Mouse (Mus musculus) C2C12 (cell line): ENCODE results near the gene Olfm1. TPM values are rescaled to one million over a fixed set of nuclear protein-coding genes. Genes with fewer than 3 reads are reported as not detected.
A peak's percentile ranks its signal among the peaks of the same experiment; 100 is the strongest.

Experiments used
- H3K27me3 ChIP-seq: one replicate; pipeline ENCODE4 v1.6.1; 2011; ENCODE audit not compliant: control insufficient read depth, insufficient read depth, insufficient read length
- H3K36me3 ChIP-seq: one replicate; pipeline ENCODE4 v1.6.1; 2011; ENCODE audit not compliant: control insufficient read depth, insufficient read depth
- H3K4me3 ChIP-seq: one replicate; pipeline ENCODE4 v1.5.1; 2011; ENCODE audit warnings: mild to moderate bottlenecking, control low read depth; ENCODE audit not compliant: poor library complexity, insufficient read depth, severe bottlenecking
- H3K79me2 ChIP-seq: one replicate; pipeline ENCODE4 v1.6.1; 2011; ENCODE audit not compliant: control insufficient read depth, insufficient read depth
- H3K79me3 ChIP-seq: one replicate; pipeline ENCODE4 v1.6.1; 2011; ENCODE audit warnings: low read depth, control low read depth
- H3ac ChIP-seq: one replicate; pipeline ENCODE3; 2011; ENCODE audit warnings: low read depth; ENCODE audit not compliant: control insufficient read depth, insufficient read length
- CEBPB ChIP-seq: IDR thresholded peaks from one replicate; pipeline ENCODE4 v1.6.1; 2011; ENCODE audit warnings: low read depth, mild to moderate bottlenecking, control low read depth, moderate library complexity
- CTCF ChIP-seq: IDR thresholded peaks from one replicate; pipeline ENCODE4 v1.5.1; 2011; ENCODE audit not compliant: control insufficient read depth, insufficient read depth, insufficient read length
- FOSL1 ChIP-seq: IDR thresholded peaks from one replicate; pipeline ENCODE4 v1.8.0; 2011; ENCODE audit warnings: mild to moderate bottlenecking, low read length; ENCODE audit not compliant: poor library complexity, insufficient read depth, severe bottlenecking
- MAX ChIP-seq: IDR thresholded peaks from one replicate; pipeline ENCODE4 v1.6.1; 2011; ENCODE audit warnings: mild to moderate bottlenecking, control low read depth
- MYOD1 ChIP-seq: IDR thresholded peaks from one replicate; pipeline ENCODE4 v1.6.1; 2011; ENCODE audit warnings: low read depth; ENCODE audit not compliant: control insufficient read depth, insufficient read length
- MYOG ChIP-seq: IDR thresholded peaks from one replicate; pipeline ENCODE4 v1.6.1; 2011; ENCODE audit not compliant: control insufficient read depth, insufficient read length; ENCODE audit errors: extremely low read depth
- USF1 ChIP-seq: IDR thresholded peaks from one replicate; pipeline ENCODE4 v1.6.1; 2011; ENCODE audit warnings: low read depth, mild to moderate bottlenecking, control low read depth, moderate library complexity
- polyA plus RNA-seq: library from polyadenylated mRNA; unstranded; fragments of >200 nt; fragmentation: generic; extraction: Trizol; gene quantifications from one replicate; pipeline ENCODE4 v1.2.1, GENCODE M21; 2012; ENCODE audit warnings: missing spikeins

Gene Olfm1
- polyA plus RNA-seq, 1 experiment: 55.2 TPM

DNA sequence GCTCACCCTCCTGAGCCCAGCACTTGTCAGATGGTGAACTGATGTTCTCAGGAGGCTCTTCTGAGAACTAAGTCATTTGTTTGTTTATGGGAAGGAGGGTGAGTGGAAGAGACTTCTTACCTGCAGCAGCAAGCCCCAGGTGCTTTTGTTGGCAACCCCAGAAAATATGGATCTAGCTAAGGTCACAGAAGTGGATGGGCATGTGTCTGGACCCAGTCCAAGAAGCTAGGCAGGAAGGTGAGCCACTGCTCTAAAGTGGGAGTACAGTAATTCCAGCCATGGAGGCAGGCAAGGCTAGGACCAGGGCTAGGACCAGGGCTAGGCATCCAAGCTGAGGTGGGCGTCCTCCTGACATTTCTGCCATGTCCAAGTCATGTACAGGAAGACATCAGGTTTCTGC lies 26.8 kb downstream of the Olfm1 start:
- peaks cover 22% of the 10 kb centered on the region for H3K36me3 ChIP-seq
- no peak overlapping the region for H3ac ChIP-seq
- H3K79me2 ChIP-seq: no peaks in the 10 kb centered on the region
- H3K27me3 ChIP-seq: no peaks in the 10 kb centered on the region
- H3K4me3 ChIP-seq: no peak overlapping the region
- TF ChIP-seq CTCF: no peak
- no peak for TF ChIP-seq MAX
- TF ChIP-seq FOSL1: no peak
- H3K79me3 ChIP-seq: no peaks in the 10 kb centered on the region

DNA sequence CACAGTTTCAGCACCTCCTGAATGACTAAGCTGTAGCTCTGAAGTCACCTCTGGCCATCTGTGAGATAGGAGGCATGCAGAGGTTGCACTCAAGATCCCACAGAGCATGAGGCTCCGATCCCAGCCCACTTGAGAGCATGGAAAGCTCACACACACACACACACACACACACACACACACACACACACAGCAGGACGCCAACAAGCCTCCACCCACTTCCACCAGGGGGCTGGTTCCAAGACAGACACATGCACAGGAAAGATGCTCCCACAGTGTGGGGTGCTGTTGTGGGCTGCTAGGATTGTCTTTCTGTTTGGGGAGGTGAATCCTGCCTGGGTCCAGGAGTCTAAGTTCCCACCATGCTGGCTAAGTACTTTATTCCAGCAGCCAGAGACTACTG lies 29.0 kb downstream of the Olfm1 start:
- H3K79me2 ChIP-seq: no peaks in the 10 kb centered on the region
- no peaks in the 10 kb centered on the region for H3K79me3 ChIP-seq
- H3K36me3 ChIP-seq: peaks cover 11% of the 10 kb centered on the region
- no peaks in the 10 kb centered on the region for H3K27me3 ChIP-seq
- no peak overlapping the region for H3K4me3 ChIP-seq
- H3ac ChIP-seq: no peak overlapping the region
- TF ChIP-seq USF1: no peak
- no peak for TF ChIP-seq FOSL1
- TF ChIP-seq MYOG: no peak
- TF ChIP-seq MAX: no peak

DNA sequence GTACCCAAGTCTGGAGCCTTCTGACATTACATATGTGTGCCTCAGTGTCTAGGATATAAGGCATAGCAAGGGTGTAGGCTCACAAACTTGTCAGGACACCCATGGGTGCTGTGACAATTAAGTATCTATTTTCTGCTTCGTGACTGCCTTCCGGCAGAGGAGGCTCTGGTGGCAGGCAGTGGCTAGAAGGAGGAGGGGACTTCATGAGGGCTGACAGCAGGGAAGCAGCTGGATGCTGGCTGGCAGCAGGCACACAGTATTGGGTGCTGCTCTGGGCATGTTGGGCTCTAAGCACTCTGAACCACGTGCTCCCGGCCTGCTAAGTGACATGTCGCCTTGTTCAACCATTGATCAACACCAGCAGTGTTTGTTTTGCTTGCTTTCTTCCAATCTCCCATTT lies 32.0 kb downstream of the Olfm1 start:
- no peak for TF ChIP-seq MAX
- no peak for TF ChIP-seq USF1
- TF ChIP-seq MYOG: no peak
- no peak for TF ChIP-seq FOSL1
- TF ChIP-seq MYOD1: no peak
- no peak for TF ChIP-seq CTCF
- TF ChIP-seq CEBPB: no peak

GRCm38 (mm10) chr2:28225906-28226305 lies 33.1 kb downstream of the Olfm1 start:
- no peaks in the 10 kb centered on the region for H3K27me3 ChIP-seq

More for the DNA sequence above, 32.0 kb downstream of the Olfm1 start:
- Histone ChIP-seq H3K27me3 (no peaks in the 10 kb centered on the region), H3K36me3 (peaks cover 24% of the 10 kb centered on the region), H3K79me3 (no peaks in the 10 kb centered on the region), H3ac (no peak overlapping the region), H3K4me3 (no peak overlapping the region), H3K79me2 (no peaks in the 10 kb centered on the region)

DNA sequence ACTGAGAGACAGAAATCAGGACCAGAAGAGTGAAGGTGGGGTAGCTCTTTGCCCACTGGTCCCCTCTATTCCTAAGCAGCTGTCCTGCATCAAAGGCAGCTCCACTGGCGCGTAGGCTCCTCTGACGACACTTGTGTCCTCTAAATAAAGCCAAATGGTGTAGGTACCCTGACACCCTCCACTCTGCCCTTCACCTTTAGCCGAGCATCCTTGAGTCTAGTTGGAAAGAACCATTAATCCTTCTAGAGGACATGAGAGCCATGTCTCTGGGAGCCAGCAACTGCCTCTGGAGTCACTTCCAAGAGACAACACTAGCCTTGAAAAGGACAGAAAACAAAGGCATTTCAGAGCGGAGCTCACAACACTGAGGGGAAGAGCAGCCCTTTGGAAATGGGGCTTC lies 34.2 kb downstream of the Olfm1 start:
- no peaks in the 10 kb centered on the region for H3K79me3 ChIP-seq
- peaks cover 29% of the 10 kb centered on the region for H3K36me3 ChIP-seq
- no peak overlapping the region for H3ac ChIP-seq
- H3K27me3 ChIP-seq: no peaks in the 10 kb centered on the region
- H3K4me3 ChIP-seq: no peak overlapping the region
- no peaks in the 10 kb centered on the region for H3K79me2 ChIP-seq
- TF ChIP-seq MAX (no peak), MYOD1 (no peak), CTCF (no peak), CEBPB (no peak), USF1 (no peak)

More at GRCm38 (mm10) chr2:28225906-28226305, 33.1 kb downstream of the Olfm1 start:
- TF ChIP-seq CEBPB (no peak), MYOD1 (no peak), CTCF (no peak), MAX (no peak), FOSL1 (no peak), USF1 (no peak), MYOG (no peak)
- peaks cover 32% of the 10 kb centered on the region for H3K36me3 ChIP-seq
- H3ac ChIP-seq: no peak overlapping the region
- H3K79me2 ChIP-seq: no peaks in the 10 kb centered on the region
- H3K79me3 ChIP-seq: no peaks in the 10 kb centered on the region
- H3K4me3 ChIP-seq: no peak overlapping the region

DNA sequence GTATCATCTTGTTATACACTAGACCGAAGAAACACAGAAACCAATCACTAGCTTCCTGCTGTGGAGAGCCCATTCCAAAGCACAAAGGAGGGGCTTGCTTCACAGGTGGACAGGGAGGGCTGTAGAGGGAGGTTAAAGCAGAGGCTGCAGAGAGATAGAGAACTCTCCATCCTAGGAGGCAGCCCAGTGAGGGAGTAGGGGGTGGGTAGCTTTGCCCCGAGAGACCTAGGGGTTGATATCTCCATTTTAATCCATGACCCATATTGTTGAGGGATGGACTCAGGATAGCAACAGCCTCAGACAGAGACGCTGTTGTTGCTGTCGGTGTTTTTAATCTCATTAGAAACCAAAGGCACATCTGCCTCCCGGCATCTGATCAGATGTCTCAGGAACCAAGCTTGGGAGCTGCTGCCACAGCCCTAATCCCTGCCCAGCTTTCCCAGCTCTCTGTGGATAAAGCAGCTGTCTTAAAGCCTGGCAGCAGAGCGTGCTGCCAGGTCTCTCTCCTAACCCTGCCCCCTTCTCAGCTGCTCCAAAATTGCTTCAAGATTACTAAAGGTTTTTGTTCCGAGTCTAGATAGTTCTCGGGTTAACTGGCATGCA lies 34.9 kb downstream of the Olfm1 start:
- no peaks in the 10 kb centered on the region for H3K79me3 ChIP-seq
- H3K4me3 ChIP-seq: no peak overlapping the region
- no peak overlapping the region for H3ac ChIP-seq
- no peaks in the 10 kb centered on the region for H3K79me2 ChIP-seq
- peaks cover 21% of the 10 kb centered on the region for H3K36me3 ChIP-seq
- H3K27me3 ChIP-seq: no peaks in the 10 kb centered on the region
- no peak for TF ChIP-seq MAX
- TF ChIP-seq MYOD1: peak; percentile 62
- no peak for TF ChIP-seq FOSL1
- TF ChIP-seq USF1: no peak
- TF ChIP-seq CTCF: no peak
- no peak for TF ChIP-seq CEBPB
- TF ChIP-seq MYOG: no peak
